Mouse (Mus musculus) cerebral cortex, adult 2 months (tissue): ENCODE measurements around the gene Bckdha.

Experiments
- WGBS: fragments of 180-500 bp; shearing (Covaris S2); methylation state at CpG from one replicate; pipeline ENCODE4 v1.1.7; 2018; 5-methylcytosine and 5-hydroxymethylcytosine counted together

Bckdha gene

DNA sequence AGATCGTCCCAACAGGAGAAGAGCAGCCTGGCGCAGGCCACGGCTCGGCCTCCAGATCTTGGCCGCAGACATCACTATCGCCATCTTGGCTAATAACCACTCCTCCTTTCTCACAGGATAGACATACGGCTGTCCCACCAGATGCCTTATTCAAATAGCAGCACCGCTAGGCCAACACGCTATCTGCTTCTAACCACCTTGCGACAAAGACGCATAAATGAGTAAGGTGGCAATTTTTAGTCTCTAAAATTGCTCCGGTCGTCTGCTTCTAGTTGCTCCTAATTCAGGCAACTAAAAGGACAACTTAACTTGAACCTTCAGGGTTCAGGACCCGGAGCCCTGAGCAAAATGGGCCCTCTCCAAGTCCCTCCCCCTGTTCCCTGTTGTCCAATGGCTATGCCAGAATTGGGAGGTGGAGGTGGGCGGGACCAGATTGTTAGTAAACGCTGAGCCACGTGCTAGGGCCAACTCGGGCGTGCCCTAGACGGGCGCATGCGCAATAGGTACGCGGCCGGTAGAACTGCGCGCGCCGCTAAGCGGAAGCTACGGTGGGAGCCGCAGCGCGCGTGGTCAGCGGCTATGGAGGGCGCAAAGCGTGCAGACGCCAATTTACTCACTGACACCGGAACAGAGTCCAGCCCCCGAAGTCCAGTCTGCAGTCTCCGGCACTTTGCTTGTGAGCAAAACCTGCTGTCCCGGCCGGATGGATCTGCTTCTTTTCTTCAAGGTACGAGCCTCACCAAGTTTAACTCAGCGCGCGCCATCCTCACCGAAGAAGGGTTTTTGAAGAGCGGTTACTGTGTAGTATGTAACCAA is at the start of gene Bckdha, which contains the start of gene Exosc5:
TSS of gene Bckdha (minus strand) at position 325 of the 816 bp plus-strand sequence.
TSS of gene Exosc5 (plus strand) at position 508 of the 816 bp plus-strand sequence.
- WGBS, result under 1% methylated on average over 50 of the region's 50 CpGs

- WGBS, result 61% methylated on average over 15 of the region's 15 CpGs
Observed at GRCm38 (mm10) chr7:25707581-25708292, 49.0 kb upstream of the Bckdha start.

- WGBS, result 55% methylated on average over 7 of the region's 7 CpGs
Observed at GRCm38 (mm10) chr7:25706578-25707170, 47.9 kb upstream of the Bckdha start.

GRCm38 (mm10) chr7:25705801-25706251 is 47.0 kb upstream of the Bckdha start:
- WGBS, result 27% methylated on average over 6 of the region's 6 CpGs

GRCm38 (mm10) chr7:25704716-25705364 is 46.1 kb upstream of the Bckdha start:
- 17% methylated on average over 37 of the region's 37 CpGs for WGBS

GRCm38 (mm10) chr7:25703793-25704494 is 45.2 kb upstream of the Bckdha start:
- WGBS, result 43% methylated on average over 10 of the region's 10 CpGs

- WGBS, result 97% methylated on average over 2 of the region's 2 CpGs
Observed at GRCm38 (mm10) chr7:25702350-25702749, 43.6 kb upstream of the Bckdha start.

DNA sequence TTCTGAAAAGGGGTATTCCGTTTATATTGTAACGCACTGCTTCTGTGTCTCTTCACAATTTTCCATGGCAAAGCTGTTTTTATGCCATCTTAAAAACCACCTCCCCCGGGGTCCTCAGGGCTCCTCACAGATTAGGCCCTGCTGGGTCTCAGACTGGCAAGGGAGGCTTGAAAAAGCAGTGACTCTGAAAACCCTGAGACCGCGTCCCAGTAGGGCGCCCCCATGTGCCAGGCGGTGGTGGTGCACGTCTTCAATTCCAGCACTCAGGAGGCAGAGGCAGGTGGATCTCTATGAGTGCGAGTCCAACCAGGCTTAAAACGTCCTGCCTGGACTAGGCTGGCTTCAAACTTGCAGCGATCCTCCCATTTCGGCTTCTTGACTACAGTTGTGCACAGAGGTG is 42.0 kb upstream of the Bckdha start:
- WGBS, result 79% methylated on average over 12 of the region's 12 CpGs

GRCm38 (mm10) chr7:25699851-25700250 is 41.1 kb upstream of the Bckdha start:
- 61% methylated on average over 13 of the region's 13 CpGs for WGBS

GRCm38 (mm10) chr7:25694104-25694503 is 35.3 kb upstream of the Bckdha start:
- 56% methylated on average over 8 of the region's 8 CpGs for WGBS

- 46% methylated on average over 5 of the region's 5 CpGs for WGBS
Observed at GRCm38 (mm10) chr7:25690051-25690450, 31.3 kb upstream of the Bckdha start.

DNA sequence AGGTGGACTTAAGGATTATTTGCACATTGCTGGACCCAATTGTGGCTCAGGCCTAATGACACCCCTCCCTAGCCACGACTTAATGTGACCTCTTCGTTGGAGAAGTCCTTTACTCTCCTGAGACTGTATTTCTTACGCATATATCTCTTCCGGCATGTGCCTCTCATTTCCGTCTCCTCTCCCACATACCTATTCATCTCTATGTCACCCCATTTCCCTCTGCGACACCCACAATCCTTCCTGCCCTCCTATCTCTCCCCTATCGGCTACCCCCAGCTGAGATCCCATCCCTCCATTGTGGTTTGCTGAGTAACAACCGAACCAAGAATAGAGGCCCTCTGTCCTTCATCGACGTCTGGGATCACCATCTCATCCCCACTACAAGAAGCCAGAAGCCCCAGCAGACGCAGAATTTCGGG is 30.8 kb upstream of the Bckdha start:
- WGBS, result 20% methylated on average over 12 of the region's 12 CpGs

DNA sequence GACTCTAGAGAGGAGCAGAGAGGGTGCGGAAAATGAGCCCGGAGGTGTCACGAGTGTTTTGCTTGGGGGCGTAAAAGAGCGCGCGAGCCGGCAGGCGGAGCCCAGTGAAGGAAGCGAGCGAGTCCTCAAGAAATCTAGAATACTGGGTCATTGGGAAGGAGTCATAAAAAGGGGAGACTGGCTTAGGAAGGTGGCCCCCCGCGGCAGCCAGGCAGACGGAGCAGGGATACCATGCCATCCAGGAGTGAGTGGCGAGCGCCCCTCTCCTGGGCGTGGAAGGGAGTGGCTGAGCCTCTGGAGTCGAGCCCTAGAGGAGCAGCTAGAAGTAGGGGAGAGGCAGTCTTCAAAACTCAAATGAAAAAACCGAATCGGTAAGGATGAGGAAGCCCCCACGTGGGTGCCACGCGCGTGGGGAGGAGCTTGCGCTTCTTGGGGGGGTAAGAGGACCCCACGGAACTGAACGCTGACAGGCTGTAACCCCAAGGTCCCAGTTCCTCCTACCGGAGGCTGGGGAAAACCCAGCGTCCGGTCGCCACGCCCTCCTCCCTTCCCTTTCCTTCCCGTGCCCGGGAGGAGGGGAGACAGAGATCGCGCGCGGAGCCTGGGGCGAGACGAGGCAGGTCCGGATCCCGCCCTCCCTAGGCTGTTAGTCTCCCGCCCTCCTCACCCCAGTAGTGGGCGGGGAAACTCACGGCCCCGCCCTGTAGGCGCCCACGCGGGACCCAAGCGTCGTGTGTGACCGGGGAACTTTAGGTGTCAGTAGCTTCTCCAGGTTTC is 30.2 kb upstream of the Bckdha start:
- WGBS, result under 1% methylated on average over 52 of the region's 52 CpGs

DNA sequence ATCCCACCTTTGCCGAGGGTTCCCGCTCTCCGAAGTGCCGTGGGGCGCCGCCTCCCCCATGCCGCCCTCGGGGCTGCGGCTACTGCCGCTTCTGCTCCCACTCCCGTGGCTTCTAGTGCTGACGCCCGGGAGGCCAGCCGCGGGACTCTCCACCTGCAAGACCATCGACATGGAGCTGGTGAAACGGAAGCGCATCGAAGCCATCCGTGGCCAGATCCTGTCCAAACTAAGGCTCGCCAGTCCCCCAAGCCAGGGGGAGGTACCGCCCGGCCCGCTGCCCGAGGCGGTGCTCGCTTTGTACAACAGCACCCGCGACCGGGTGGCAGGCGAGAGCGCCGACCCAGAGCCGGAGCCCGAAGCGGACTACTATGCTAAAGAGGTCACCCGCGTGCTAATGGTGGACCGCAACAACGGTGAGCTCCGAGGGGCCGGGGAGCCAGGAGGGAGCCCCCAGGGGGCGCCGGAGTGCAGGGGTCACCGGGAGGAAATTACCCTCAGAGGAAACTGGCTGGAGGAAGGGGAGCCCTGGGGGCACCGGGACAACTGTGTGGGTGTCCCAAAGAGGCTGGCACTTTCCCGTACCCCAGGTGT is 29.1 kb upstream of the Bckdha start:
- under 1% methylated on average over 47 of the region's 47 CpGs for WGBS

DNA sequence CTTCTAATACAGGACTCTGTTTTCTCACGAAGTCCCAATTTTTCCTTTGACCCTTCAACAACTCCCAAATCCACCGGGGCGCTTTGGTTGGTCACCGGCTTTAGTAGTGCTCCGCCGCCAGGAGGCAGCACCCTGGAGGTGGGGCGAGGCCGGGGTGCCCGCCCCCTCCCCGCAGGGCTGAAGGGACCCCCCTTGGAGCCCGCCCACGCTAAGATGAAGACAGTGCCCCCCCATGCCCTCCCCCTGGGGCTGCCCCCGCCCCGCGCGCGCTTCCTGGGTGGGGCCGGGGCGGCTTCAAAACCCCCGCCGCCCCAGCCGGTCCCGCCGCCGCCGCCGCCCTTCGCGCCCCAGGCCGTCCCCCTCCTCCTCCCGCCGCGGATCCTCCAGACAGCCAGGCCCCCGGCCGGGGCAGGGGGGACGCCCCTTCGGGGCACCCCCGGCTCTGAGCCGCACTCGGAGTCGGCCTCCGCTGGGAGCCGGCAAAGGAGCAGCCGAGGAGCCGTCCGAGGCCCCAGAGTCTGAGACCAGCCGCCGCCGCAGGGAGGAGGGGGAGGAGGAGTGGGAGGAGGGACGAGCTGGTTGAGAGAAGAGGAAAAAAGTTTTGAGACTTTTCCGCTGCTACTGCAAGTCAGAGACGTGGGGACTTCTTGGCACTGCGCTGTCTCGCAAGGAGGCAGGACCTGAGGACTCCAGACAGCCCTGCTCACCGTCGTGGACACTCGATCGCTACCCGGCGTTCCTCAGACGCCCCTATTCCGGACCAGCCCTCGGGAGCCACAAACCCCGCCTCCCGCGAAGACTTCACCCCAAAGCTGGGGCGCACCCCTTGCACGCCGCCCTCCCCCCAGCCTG is 28.1 kb upstream of the Bckdha start, which contains the start of gene Tgfb1:
TSS of gene Tgfb1 (plus strand) at position 323 of the 852 bp plus-strand sequence.
- WGBS, result 3% methylated on average over 69 of the region's 69 CpGs

- 88% methylated on average over 21 of the region's 21 CpGs for WGBS
Observed at GRCm38 (mm10) chr7:25685926-25686470, 27.2 kb upstream of the Bckdha start.

DNA sequence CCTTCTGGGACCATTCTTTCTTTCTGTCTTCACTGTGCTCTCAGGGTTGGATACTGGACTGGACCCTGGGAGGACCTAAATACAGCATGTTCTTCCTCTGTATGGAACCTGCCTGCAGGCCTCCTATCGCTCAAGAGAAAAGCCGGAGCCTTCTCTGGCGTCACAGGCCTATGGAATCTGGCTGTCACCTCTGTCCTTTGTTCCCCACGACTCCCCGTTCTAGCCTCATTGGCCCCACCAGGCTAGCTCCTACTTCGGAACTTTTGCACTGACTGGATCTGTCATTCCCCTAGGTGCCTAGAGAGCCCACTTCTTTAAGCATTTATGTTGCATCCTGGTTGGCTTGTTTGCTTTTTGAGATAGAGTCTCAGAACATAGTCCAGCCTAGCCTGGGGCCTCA is 25.9 kb upstream of the Bckdha start:
- 92% methylated on average over 6 of the region's 6 CpGs for WGBS

DNA sequence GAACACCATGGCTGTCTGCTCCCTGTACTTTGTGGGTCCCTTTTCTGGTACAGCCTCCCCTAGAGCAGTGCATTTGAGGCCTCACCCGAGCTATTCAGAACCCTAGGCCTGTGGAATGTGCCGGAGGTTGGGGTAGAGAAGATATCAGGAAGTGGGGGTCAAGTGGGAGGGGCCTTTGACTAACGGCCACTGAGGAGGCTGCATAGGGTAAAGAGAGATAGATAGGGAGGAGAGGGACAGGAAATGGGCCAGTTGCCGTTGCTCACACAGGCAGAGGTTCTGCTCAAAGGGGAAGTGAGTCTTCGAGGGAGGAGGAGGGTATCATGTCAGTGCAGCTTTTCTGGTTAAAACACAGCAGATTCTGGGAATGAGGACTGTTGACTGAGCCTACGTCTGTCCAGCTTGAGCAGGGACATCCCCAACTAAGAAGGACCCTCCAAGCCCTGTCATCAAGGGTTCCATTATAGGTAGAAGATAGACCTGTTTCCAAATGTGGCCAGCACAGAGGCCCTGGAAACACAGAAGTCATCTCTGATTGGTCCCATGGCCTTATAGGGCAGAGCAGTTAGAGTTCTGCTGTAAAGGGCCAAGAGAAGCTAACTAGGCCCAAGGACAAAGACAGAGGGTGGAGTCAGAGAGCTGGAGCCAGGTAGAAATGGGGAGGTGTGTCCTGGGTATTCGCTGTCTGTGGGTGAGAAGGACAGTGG is 24.8 kb upstream of the Bckdha start:
- 85% methylated on average over 7 of the region's 7 CpGs for WGBS
